Mouse (Mus musculus): ENCODE results near the gene Auts2. TPM values are rescaled to one million over a fixed set of nuclear protein-coding genes. Genes with fewer than 3 reads are reported as not detected.

Auts2 gene
- total RNA-seq, 2 experiments from 2014 or later: 24.3 to 29.9 TPM

GRCm38 (mm10) chr5:131797044-131797443, 746.1 kb downstream of the Auts2 start:
- DNase-seq: no peak

- no peak for DNase-seq
Measured at GRCm38 (mm10) chr5:131794411-131795133, 748.6 kb downstream of the Auts2 start.

- DNase-seq: no peak
Measured at GRCm38 (mm10) chr5:131789601-131790000, 753.5 kb downstream of the Auts2 start.

- peak; percentile 15 to 16 for DNase-seq
Measured at GRCm38 (mm10) chr5:131788008-131788407, 755.1 kb downstream of the Auts2 start.

- no peak for DNase-seq
Measured at GRCm38 (mm10) chr5:131783241-131783640, 759.9 kb downstream of the Auts2 start.

GRCm38 (mm10) chr5:131781063-131781462, 762.1 kb downstream of the Auts2 start:
- no peak for DNase-seq

GRCm38 (mm10) chr5:131779171-131779570, 764.0 kb downstream of the Auts2 start:
- DNase-seq: no peak

GRCm38 (mm10) chr5:131775672-131776071, 767.5 kb downstream of the Auts2 start:
- DNase-seq: no peak

GRCm38 (mm10) chr5:131775222-131775621, 767.9 kb downstream of the Auts2 start:
- no peak for DNase-seq

- DNase-seq: no peak
Measured at GRCm38 (mm10) chr5:131774792-131775191, 768.4 kb downstream of the Auts2 start.

- no peak for DNase-seq
Measured at GRCm38 (mm10) chr5:131772616-131773015, 770.5 kb downstream of the Auts2 start.

GRCm38 (mm10) chr5:131769273-131769672, 773.9 kb downstream of the Auts2 start:
- no peak for DNase-seq

GRCm38 (mm10) chr5:131767699-131768264, 775.4 kb downstream of the Auts2 start:
- DNase-seq: no peak

- no peak for DNase-seq
Measured at GRCm38 (mm10) chr5:131767176-131767575, 776.0 kb downstream of the Auts2 start.

GRCm38 (mm10) chr5:131759432-131759831, 783.7 kb downstream of the Auts2 start:
- DNase-seq: no peak

- no peak for DNase-seq
Measured at GRCm38 (mm10) chr5:131750330-131750729, 792.8 kb downstream of the Auts2 start.

GRCm38 (mm10) chr5:131749211-131749610, 793.9 kb downstream of the Auts2 start:
- DNase-seq: no peak

GRCm38 (mm10) chr5:131743069-131743468, 800.1 kb downstream of the Auts2 start:
- DNase-seq: no peak

GRCm38 (mm10) chr5:131737476-131737875, 805.7 kb downstream of the Auts2 start:
- no peak for DNase-seq

GRCm38 (mm10) chr5:131733324-131733660, 809.9 kb downstream of the Auts2 start:
- peak in 1 of 2 experiments; percentile 10 for DNase-seq

- DNase-seq: no peak
Measured at GRCm38 (mm10) chr5:131732631-131733323, 810.4 kb downstream of the Auts2 start.

- no peak for DNase-seq
Measured at GRCm38 (mm10) chr5:131729456-131729855, 813.7 kb downstream of the Auts2 start.

GRCm38 (mm10) chr5:131727909-131728308, 815.2 kb downstream of the Auts2 start:
- peak; percentile 12 to 39 for DNase-seq
